8 mouse cellular contexts compared by ENCODE assay signal in the genomic region with DNA sequence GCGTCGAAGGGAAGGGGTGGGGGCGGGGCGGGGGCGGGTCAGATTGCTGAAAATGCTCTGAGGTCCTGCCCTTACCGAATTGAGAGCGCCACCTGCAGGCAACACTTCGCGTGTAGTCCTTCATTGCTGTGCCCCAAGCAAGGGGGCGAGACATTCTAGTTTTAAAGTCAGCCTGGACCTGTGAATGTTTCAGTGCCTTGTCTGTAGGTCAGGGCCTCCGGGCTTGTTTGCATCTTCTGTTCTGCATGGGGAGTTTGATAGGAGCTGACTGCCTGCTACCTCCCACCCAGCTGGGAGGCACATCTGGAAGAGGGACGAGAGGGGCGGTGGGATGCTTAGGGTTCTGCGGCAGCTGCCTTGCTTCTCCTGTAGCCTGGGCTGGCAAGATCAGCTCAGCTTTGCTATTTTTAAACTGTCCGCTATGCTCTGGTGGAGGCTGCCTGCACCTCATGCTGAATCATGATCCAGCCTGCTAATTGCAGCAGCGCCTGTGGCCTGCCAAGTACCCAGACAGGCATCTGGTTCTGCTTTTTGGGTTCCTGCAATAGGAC. TPM values are rescaled to one million over a fixed set of nuclear protein-coding genes. Genes with fewer than 3 reads are reported as not detected.
DNase-seq lines count a peak whose midpoint lies in the region; ATAC-seq and TF ChIP-seq lines count a peak whose summit lies in the region.

No protein-coding gene starts in this region.

- TF ChIP-seq EP300 in stomach, postnatal 0 days (optimal IDR thresholded peaks at IDR 0.05), result no peak

- no peak overlapping the region for H3K4me3 ChIP-seq in embryonic fibroblast, embryonic 13.5 days (ENCODE audit: insufficient read depth, low read length)
- H3K4me3 ChIP-seq in heart, embryonic 11.5 days (ENCODE audit: low read depth, low read length), result peak overlapping the region; percentile 8; the same call in 1 of the 2 replicates
- no peak overlapping the region for H3K4me3 ChIP-seq in kidney, embryonic 14.5 days (ENCODE audit: low read length)
- no peak overlapping the region for H3K4me3 ChIP-seq in limb, embryonic 13.5 days
- no peak overlapping the region for H3K4me3 ChIP-seq in midbrain, postnatal 0 days (ENCODE audit: low read depth, low read length)
- no peak overlapping the region for H3K4me3 ChIP-seq in stomach, postnatal 0 days (ENCODE audit: low read depth, low read length)

- ATAC-seq in heart, embryonic 11.5 days (replicated peaks; ENCODE audit: insufficient number of reproducible peaks, low FRiP score, low TSS enrichment), result 0 out of 2 replicates have a peak, but pooled peaks have one; percentile 32
- ATAC-seq in kidney, embryonic 14.5 days (ENCODE audit: low FRiP score, low TSS enrichment), result peak; percentile 78
- ATAC-seq in limb, embryonic 13.5 days (ENCODE audit: low FRiP score, low read depth), result peak; percentile 58
- ATAC-seq in midbrain, postnatal 0 days (ENCODE audit: low FRiP score), result no peak
- peak; percentile 49; the same call in 1 of the 2 replicates for ATAC-seq in stomach, postnatal 0 days (ENCODE audit: low FRiP score, low TSS enrichment)

- TF ChIP-seq POLR2A in embryonic fibroblast, embryonic 13.5 days (IDR thresholded peaks at IDR 0.05; ENCODE audit: low read depth, low read length), result no peak

- peak overlapping the region; percentile 43 for H3K4me2 ChIP-seq in heart, embryonic 11.5 days
- H3K4me2 ChIP-seq in kidney, embryonic 14.5 days (replicated peaks; ENCODE audit: low read depth, low read length), result peak overlapping the region; percentile 29
- peak overlapping the region; percentile 51 for H3K4me2 ChIP-seq in limb, embryonic 13.5 days (replicated peaks)
- peak overlapping the region; percentile 22; the same call in 1 of the 2 replicates for H3K4me2 ChIP-seq in midbrain, postnatal 0 days (ENCODE audit: low read depth, low read length, poor library complexity, severe bottlenecking)
- peak overlapping the region; percentile 32 for H3K4me2 ChIP-seq in stomach, postnatal 0 days (replicated peaks; ENCODE audit: low read depth)

- H3K27me3 ChIP-seq in heart, embryonic 11.5 days (ENCODE audit: control insufficient read depth, insufficient read depth, low read length), result no peaks in the 10 kb centered on the region
- no peaks in the 10 kb centered on the region for H3K27me3 ChIP-seq in kidney, embryonic 14.5 days (ENCODE audit: control insufficient read depth, insufficient read depth, low read length)
- no peaks in the 10 kb centered on the region for H3K27me3 ChIP-seq in limb, embryonic 13.5 days
- no peaks in the 10 kb centered on the region for H3K27me3 ChIP-seq in midbrain, postnatal 0 days (ENCODE audit: insufficient read depth, low read length)
- H3K27me3 ChIP-seq in stomach, postnatal 0 days (ENCODE audit: control insufficient read depth, insufficient read depth, low read length), result no peaks in the 10 kb centered on the region

- peak; percentile 70; the same call in 1 of the 2 replicates for TF ChIP-seq CTCF in embryonic fibroblast, embryonic 13.5 days (IDR thresholded peaks at IDR 0.05; ENCODE audit: borderline replicate concordance, insufficient read depth, low read length)
- TF ChIP-seq CTCF in midbrain, postnatal 0 days (IDR thresholded peaks at IDR 0.05), result peak; percentile 67
- TF ChIP-seq CTCF in stomach, postnatal 0 days (IDR thresholded peaks at IDR 0.05; ENCODE audit: low read depth), result peak; percentile 71

- H3K36me3 ChIP-seq in heart, embryonic 11.5 days (ENCODE audit: control insufficient read depth, insufficient read depth, low read length), result no peaks in the 10 kb centered on the region
- H3K36me3 ChIP-seq in kidney, embryonic 14.5 days (ENCODE audit: control insufficient read depth, insufficient read depth, low read length), result no peaks in the 10 kb centered on the region
- no peaks in the 10 kb centered on the region for H3K36me3 ChIP-seq in limb, embryonic 13.5 days
- H3K36me3 ChIP-seq in midbrain, postnatal 0 days (ENCODE audit: insufficient read depth, low read length), result no peaks in the 10 kb centered on the region
- no peaks in the 10 kb centered on the region for H3K36me3 ChIP-seq in stomach, postnatal 0 days (ENCODE audit: control insufficient read depth, insufficient read depth, low read length)

- peak overlapping the region; percentile 53 for H3K27ac ChIP-seq in embryonic fibroblast, embryonic 13.5 days (ENCODE audit: insufficient read depth, low read length)
- H3K27ac ChIP-seq in heart, embryonic 11.5 days (ENCODE audit: low read depth, low read length), result peak overlapping the region; percentile 54
- 0 out of 2 replicates have a peak overlapping the region, but pooled peaks have one; percentile 47 for H3K27ac ChIP-seq in kidney, embryonic 14.5 days (ENCODE audit: low read depth, low read length)
- peak overlapping the region; percentile 69; the same call in 1 of the 2 replicates for H3K27ac ChIP-seq in limb, embryonic 13.5 days
- H3K27ac ChIP-seq in midbrain, postnatal 0 days (ENCODE audit: low read depth, low read length), result peak overlapping the region; percentile 49; the same call in 1 of the 2 replicates
- 0 out of 2 replicates have a peak overlapping the region, but pooled peaks have one; percentile 56 for H3K27ac ChIP-seq in stomach, postnatal 0 days (replicated peaks)

- H3K9ac ChIP-seq in heart, embryonic 11.5 days (ENCODE audit: low read depth, low read length), result no peak overlapping the region
- no peak overlapping the region for H3K9ac ChIP-seq in kidney, embryonic 14.5 days (ENCODE audit: low read depth, low read length)
- 0 out of 2 replicates have a peak overlapping the region, but pooled peaks have one; percentile 19 for H3K9ac ChIP-seq in limb, embryonic 13.5 days
- H3K9ac ChIP-seq in midbrain, postnatal 0 days (replicated peaks; ENCODE audit: low read length, poor library complexity, severe bottlenecking), result no peak overlapping the region; the same call in 1 of the 2 replicates
- H3K9ac ChIP-seq in stomach, postnatal 0 days (ENCODE audit: low read length), result no peak overlapping the region

- 13% methylated on average over 16 of the region's 16 CpGs for WGBS in heart, embryonic 11.5 days (ENCODE audit: insufficient replicate concordance)
- 10% methylated on average over 16 of the region's 16 CpGs for WGBS in kidney, embryonic 14.5 days
- WGBS in limb, embryonic 13.5 days, result 10% methylated on average over 16 of the region's 16 CpGs
- 20% methylated on average over 16 of the region's 16 CpGs for WGBS in midbrain, postnatal 0 days
- WGBS in stomach, postnatal 0 days, result 12% methylated on average over 16 of the region's 16 CpGs

- DNase-seq in 3T3-L1 (ENCODE audit: low read depth, low spot score), result peak; percentile 68
- DNase-seq in adrenal gland, postnatal 36 days, result peak; percentile 58 to 75
- peak; percentile 60 for DNase-seq in midbrain, postnatal 0 days (ENCODE audit: low spot score)
- DNase-seq in stomach, postnatal 0 days (ENCODE audit: low spot score), result peak; percentile 69

- peaks cover 2% of the 10 kb centered on the region; the same call in 1 of the 2 replicates for H3K4me1 ChIP-seq in embryonic fibroblast, embryonic 13.5 days (ENCODE audit: control insufficient read depth, insufficient read depth, low read length)
- H3K4me1 ChIP-seq in heart, embryonic 11.5 days (ENCODE audit: control insufficient read depth, insufficient read depth, low read length), result peaks cover 19% of the 10 kb centered on the region
- H3K4me1 ChIP-seq in kidney, embryonic 14.5 days (ENCODE audit: control insufficient read depth, insufficient read depth, low read length), result peaks cover 22% of the 10 kb centered on the region
- H3K4me1 ChIP-seq in limb, embryonic 13.5 days, result peaks cover 16% of the 10 kb centered on the region
- H3K4me1 ChIP-seq in midbrain, postnatal 0 days (ENCODE audit: insufficient read depth, low read length), result peaks cover 3% of the 10 kb centered on the region; the same call in 1 of the 2 replicates
- no peaks in the 10 kb centered on the region for H3K4me1 ChIP-seq in stomach, postnatal 0 days (replicated peaks; ENCODE audit: control insufficient read depth, insufficient read depth)

- H3K9me3 ChIP-seq in heart, embryonic 11.5 days (replicated peaks; ENCODE audit: control insufficient read depth, low read length), result no peaks in the 10 kb centered on the region
- no peaks in the 10 kb centered on the region for H3K9me3 ChIP-seq in kidney, embryonic 14.5 days (ENCODE audit: control insufficient read depth, low read length)
- H3K9me3 ChIP-seq in limb, embryonic 13.5 days, result no peaks in the 10 kb centered on the region
- no peaks in the 10 kb centered on the region for H3K9me3 ChIP-seq in midbrain, postnatal 0 days (ENCODE audit: low read length)
- no peaks in the 10 kb centered on the region for H3K9me3 ChIP-seq in stomach, postnatal 0 days (ENCODE audit: control insufficient read depth, low read length)

RNA-seq across cellular contexts. Expression of gene Susd4, which starts 28.9 kb away (rescaled TPM):
- total RNA-seq in adrenal gland, postnatal 36 days (2021), result 1 to 10 TPM; 2.2 to 4.1 TPM
- 0.32 and 0.93 TPM in 2 replicates for polyA plus RNA-seq in embryonic fibroblast, embryonic 13.5 days (2011; ENCODE audit: insufficient read length, low read depth, missing spikeins)
- 5.4 and 5.9 TPM in 2 replicates for polyA plus RNA-seq in heart, embryonic 11.5 days (2014; fragmentation: Nextera tagmentation; extraction: Ambion mirVana)
- 15.8 and 23.6 TPM in 2 replicates for polyA plus RNA-seq in kidney, embryonic 14.5 days (2014; fragmentation: Nextera tagmentation; extraction: Ambion mirVana)
- polyA plus RNA-seq in limb, embryonic 13.5 days (2015; fragmentation: Nextera tagmentation; extraction: Ambion mirVana), result 14.5 and 15.0 TPM in 2 replicates
- total RNA-seq in midbrain, postnatal 0 days (2014; rRNA removed), result 80.6 and 89.7 TPM in 2 replicates
- 97.1 and 98.7 TPM in 2 replicates for polyA plus RNA-seq in midbrain, postnatal 0 days (2015; fragmentation: Nextera tagmentation; extraction: Ambion mirVana)
- polyA plus RNA-seq in stomach, postnatal 0 days (2015; fragmentation: Nextera tagmentation; extraction: Ambion mirVana), result 8.2 and 9.8 TPM in 2 replicates

RNA-seq across cellular contexts. Expression of gene Ccdc185, which starts 43.6 kb away (rescaled TPM):
- total RNA-seq in adrenal gland, postnatal 36 days (2021), result not detected
- polyA plus RNA-seq in embryonic fibroblast, embryonic 13.5 days (2011; ENCODE audit: insufficient read length, low read depth, missing spikeins), result not detected in 2 replicates
- not detected in 2 replicates for polyA plus RNA-seq in heart, embryonic 11.5 days (2014; fragmentation: Nextera tagmentation; extraction: Ambion mirVana)
- not detected in 2 replicates for polyA plus RNA-seq in kidney, embryonic 14.5 days (2014; fragmentation: Nextera tagmentation; extraction: Ambion mirVana)
- polyA plus RNA-seq in limb, embryonic 13.5 days (2015; fragmentation: Nextera tagmentation; extraction: Ambion mirVana), result not detected in 2 replicates
- not detected in 2 replicates for total RNA-seq in midbrain, postnatal 0 days (2014; rRNA removed)
- polyA plus RNA-seq in midbrain, postnatal 0 days (2015; fragmentation: Nextera tagmentation; extraction: Ambion mirVana), result not detected in 2 replicates
- not detected in 2 replicates for polyA plus RNA-seq in stomach, postnatal 0 days (2015; fragmentation: Nextera tagmentation; extraction: Ambion mirVana)
